Mouse (Mus musculus): ENCODE results near the gene Hnrnpc.
"Not testable (repeated sequence)": the region's sequence is repeated elsewhere in the genome, so short reads cannot be mapped to it uniquely, and the experiment has no call there.

The Hnrnpc gene

DNA sequence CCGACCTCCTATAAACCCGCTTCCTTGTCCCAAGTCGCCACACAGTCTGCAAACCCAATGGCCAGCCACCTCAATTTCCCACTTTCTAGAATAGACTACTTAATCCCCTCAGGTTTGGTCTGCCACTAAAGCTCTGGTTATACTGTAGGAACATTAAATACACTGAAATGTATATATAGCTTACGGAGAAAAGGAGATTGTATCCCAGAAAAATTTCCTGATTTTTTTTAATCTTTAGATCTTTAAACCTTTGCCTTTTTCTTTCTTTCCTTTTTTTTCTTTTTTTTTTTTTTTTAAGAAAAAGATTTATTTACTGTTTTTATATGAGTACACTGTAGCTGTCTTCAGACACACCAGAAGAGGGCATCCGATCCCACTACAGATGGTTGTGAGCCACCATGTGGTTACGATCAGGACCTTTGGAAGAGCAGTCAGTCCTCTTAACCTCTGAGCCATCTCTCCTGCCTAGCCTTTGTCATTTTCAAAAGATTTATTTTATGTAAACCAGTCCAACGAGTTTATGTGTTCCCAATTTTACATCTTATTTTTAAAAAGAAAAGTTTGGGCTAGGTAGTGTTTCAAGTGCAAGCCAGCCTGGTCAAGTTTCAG lies 953 bp upstream of the Hnrnpc start:
- in situ Hi-C loops (cut with MboI, MseI) = no loop called here

DNA sequence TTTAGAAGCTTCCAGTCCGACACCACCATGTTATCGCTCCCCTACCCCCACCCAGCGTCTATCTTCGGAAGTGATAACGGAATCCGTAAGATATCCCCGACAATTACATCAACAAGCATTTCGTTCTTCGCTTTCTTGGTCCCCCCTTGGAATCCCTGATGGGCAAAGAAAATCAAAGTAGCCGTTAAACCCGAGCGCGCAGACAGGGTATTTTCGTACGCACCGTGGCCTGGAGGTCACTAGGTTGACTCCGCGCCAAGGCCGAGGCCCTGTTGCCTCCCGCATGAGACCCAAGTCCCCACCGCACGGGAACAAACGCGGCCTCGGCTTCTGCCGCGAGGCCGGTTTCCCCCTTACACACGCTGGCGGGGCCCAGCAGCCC lies 363 bp downstream of the Hnrnpc start:
- in situ Hi-C loops (cut with MboI, MseI) = no loop called here

DNA sequence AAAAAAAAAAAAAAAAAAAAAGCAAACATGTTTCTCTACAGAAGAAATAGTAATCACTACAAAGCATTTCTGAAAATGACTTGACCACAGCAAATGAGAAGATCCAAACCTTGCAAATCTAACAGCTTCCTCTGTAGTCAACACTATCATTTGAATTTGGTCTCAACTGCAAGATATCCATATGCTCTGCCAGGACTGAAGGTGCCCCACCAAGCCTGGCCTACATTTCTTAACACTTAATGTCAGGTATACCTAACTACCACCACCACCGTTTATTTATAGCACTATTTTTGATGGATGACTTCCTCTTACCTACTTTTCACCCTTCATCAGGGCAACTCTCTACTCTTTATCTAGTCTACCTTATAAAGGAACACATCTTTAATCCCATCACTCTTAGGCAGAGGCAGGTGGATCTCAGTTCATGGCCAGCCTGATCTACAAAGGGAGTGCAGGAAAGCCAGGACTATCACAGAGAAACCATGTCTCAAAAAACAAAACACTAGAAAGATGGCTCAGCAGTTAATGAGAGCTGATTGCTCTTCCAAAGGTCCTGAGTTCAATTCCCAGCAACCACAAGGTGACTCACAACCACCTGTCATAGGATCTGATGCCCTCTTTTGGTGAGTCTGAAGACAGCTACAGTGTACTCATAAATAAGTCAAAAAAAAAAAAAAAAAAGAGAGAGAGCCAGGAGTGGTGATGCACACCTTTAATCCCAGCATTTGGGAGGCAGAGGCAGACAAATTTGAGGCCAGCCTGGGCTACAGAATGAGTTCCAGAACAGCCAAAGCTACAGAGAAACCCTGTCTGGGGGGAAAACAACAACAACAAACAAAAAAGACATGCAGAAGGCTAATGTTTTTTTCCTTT lies 2.3 kb downstream of the Hnrnpc start:
- in situ Hi-C loops (cut with MboI, MseI) = no loop called here

DNA sequence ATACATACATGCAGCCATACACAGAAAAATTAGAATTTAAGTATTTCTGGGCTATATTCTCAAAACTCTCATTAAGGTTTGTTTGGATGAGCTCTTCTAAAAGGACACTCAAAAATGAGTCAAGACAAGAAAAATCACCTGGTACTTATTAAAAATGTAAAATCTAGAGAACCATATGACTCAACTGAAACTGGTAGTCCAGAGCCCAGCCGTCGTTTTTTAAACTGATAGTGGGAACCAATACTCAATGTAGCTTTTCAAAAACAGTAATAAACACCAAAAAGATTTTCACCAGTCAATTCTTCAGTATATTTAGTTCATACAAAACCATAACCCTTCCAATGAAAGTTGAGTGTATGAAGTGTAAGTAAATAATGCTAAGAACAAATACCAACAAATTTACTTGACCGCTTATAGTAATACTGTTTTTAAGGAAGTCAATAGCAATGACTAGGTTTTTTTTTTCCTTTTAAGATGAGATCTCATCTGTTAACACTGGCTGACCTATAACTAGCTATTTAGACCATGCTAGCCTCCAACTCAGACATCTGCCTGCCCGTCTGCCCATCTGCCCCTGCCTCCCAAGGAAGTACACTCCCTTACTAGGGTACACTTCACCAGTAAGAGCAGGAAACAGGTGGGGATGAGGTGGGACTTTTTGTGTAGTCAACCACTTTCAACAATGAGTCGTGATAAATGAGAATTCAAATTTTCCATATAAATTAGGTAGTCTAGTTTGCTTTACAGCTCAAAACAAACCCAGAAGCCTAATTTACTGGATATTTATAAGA lies 3.5 kb downstream of the Hnrnpc start:
- in situ Hi-C loops (cut with MboI, MseI) = no loop called here

DNA sequence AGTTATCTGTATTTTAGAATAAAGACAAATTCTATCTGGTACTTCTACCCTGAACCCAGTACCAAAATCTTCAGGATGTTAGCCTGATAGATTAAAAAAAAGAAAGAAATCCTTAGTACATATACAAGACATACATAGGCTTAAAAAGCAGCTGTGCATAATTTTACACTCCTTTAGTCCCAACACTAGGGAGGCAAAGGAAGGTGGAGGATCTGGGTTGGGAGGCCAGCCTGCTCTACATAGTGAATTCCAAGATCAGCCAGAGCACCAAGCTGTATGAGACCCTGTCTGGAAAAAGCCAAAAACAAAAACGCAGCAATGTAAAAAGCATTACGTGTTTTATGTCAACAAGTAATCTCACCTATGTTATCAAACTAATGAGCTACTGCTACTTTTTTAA lies 4.3 kb downstream of the Hnrnpc start:
- in situ Hi-C loops (cut with MboI, MseI) = no loop called here

DNA sequence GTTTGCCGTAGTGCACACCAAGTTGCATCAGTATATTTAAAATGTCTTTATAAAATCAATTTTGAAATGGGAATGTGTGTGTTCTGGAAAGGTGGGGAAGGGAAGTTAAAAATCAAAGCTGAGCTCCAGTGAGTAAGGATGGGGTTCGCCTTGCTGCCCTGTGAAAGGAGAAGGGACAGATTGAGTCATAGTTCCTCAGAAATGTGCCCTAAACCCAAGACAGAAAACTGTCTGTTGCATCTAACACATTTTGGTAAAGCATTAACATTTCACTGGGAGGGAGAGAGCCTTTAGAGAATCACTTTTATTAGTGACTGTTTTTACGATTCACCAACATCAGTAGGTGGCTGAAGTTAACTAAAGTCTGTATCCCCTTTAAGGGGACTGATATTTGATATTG lies 5.4 kb downstream of the Hnrnpc start:
- in situ Hi-C loops (cut with MboI, MseI) = not testable (repeated sequence)

GRCm38 (mm10) chr14:52097191-52097590 lies 6.6 kb downstream of the Hnrnpc start:
- in situ Hi-C loops (cut with MboI, MseI) = not testable (repeated sequence)

DNA sequence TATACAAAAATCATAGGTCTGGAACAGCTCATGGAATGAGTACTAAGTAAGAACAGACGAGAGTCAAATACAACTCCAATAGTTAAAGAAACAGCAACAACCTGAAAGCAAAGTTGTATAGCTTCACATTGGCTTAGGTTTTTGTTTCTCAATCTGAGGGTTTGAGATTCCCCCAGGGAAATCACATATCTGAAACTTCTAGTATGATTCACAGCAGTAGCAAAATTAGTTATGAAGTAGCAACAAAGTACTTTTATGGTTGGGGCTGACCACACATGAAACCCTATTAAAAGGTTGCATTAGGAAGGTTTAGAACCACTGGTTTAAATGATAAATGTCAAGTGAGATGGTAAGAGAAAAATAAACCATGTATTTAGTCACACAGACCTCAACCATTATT lies 9.3 kb downstream of the Hnrnpc start:
- in situ Hi-C loops (cut with MboI, MseI) = no loop called here

GRCm38 (mm10) chr14:52083083-52083482 lies 20.7 kb downstream of the Hnrnpc start:
- in situ Hi-C loops (cut with MboI, MseI) = no loop called here

DNA sequence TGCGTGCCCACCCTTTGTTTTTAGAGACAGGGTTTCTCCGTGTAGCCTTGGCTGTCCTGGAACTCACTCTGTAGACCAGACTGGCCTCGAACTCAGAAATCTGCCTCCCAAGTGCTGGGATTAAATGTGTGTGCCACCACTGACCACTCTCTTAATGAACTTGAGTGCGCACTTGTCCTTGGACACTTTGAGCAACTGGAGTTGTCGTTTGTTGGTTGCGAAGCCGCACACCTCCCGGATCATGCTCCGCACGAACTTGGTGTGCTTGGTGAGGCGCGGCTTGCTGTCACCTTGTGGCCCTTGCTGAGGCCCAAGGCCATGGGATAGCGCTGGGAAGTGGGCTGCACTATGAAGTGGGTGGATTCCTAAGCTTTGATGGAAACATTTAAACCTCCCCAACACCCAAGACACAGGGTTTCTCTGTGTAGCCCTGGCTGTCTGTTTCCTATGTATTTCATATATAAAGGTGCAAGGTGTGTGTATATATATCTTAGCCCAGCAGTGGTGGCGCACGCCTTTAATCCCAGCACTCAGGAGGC lies 32.2 kb downstream of the Hnrnpc start:
- in situ Hi-C loops (cut with MboI, MseI) = no loop called here

- in situ Hi-C loops (cut with MboI, MseI) = no loop called here
These were observed 37.7 kb downstream of the Hnrnpc start for GRCm38 (mm10) chr14:52066135-52066534.

- in situ Hi-C loops (cut with MboI, MseI) = no loop called here
These were observed 42.0 kb downstream of the Hnrnpc start for GRCm38 (mm10) chr14:52061798-52062197.

DNA sequence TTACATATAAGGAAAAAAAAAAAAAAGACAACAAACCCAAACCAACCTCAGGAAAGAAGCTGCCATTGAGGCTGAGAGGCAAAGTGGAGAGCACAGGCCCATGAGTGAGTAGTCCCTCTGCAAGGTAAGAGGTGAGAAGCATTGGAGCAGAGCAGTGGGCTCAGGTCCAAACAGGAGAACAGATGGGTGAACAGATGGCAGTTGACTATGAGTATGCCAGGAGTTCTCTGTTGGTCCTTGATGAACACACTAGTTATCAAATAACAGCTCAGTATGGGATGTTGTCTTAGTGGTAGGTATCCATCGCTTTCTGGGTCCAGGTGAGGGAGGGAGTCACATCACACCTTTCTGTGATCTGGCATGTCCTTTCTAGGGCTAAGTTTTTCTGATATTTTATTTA lies 43.0 kb downstream of the Hnrnpc start:
- in situ Hi-C loops (cut with MboI, MseI) = no loop called here

DNA sequence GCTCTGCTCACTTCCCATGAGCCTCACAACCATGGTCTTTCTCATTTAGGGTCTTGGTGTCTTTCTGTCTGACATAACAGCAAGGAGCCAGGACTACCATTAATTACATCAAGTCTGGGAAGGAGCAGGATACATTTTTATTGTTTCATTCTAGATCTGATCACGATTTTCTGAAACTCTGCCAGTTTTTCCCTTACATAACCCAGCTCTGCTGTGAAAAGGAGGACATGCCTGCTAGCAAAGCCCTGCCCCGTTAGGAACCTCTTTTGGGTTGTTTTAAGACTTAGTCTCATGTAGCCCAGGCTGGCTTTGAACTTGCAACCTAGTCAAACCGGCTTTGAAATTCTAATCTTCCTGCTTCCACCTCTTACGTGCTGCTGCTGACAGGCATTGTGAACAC lies 43.8 kb downstream of the Hnrnpc start:
- in situ Hi-C loops (cut with MboI, MseI) = no loop called here

GRCm38 (mm10) chr14:52052720-52053119 lies 51.1 kb downstream of the Hnrnpc start:
- in situ Hi-C loops (cut with MboI, MseI) = not testable (repeated sequence)

DNA sequence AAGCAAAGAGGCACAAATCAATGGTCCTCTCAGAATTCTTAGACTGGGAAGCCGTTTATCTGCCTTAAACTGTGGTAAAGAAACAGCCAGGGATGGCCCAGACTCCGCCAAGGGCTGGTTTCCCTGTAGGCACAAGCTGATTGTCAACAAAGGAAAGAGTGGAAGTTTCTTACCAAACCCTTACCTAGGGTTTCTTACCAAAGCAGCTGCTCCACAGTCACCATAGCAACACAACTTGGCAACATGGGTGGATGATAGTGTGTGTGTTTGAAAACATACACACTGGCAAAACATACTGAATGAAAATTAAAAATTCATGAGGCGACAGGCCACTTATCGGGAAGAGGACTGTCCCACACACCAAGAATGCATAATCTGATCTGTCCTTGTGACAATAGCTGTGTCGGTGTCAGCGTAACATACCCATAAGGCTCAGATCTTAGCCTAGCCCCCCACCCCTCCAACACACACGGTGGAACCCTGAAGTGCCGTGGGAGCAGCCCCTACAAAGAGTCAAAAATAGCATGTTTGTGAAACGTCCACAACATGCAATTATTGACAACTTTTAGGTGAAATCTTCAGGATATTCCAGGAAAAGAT lies 57.8 kb downstream of the Hnrnpc start:
- in situ Hi-C loops (cut with MboI, MseI) = loop anchor here (5.0 kb wide), 1 partner anchor 86 kb away; no protein-coding TSS in a partner anchor

DNA sequence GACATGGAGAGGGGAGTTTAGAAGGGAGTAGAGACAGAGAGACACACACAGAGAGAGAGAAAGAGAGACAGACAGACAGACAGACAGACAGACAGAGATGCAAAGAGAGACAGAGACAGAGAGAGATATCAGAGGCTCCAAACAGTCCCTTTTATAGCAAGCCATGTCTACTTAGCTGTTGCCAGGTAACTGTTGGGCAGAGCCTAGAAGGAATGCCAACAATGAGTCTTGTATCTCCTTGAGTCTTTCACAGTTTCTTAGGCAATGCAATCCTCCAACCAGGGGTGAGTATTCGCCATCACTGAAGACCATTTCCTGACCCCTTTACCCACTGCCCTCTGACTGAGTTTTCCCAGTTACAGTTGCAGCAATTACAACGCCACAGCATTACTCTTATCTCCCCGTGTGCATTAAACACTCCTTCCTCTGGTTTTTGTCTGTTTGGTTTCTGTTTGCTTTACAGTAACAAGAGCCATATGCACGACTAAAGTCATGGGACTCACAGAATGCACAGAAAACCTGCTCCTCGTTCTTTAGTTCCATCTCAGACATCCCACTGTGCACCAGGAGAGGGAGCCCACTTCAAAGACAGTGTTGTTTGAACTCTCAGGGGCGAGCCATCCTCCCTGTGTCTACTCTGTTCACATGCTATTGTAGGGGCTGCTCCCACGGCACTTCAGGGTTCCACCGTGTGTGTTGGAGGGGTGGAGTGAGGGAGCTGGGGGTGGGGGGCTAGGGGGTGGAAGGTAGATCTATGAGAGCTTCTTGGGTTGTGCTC lies 58.7 kb downstream of the Hnrnpc start:
- in situ Hi-C loops (cut with MboI, MseI) = loop anchor here (5.0 kb wide), 1 partner anchor 87 kb away; no protein-coding TSS in a partner anchor

- in situ Hi-C loops (cut with MboI, MseI) = no loop called here
These were observed 60.4 kb downstream of the Hnrnpc start for GRCm38 (mm10) chr14:52043446-52043845.

DNA sequence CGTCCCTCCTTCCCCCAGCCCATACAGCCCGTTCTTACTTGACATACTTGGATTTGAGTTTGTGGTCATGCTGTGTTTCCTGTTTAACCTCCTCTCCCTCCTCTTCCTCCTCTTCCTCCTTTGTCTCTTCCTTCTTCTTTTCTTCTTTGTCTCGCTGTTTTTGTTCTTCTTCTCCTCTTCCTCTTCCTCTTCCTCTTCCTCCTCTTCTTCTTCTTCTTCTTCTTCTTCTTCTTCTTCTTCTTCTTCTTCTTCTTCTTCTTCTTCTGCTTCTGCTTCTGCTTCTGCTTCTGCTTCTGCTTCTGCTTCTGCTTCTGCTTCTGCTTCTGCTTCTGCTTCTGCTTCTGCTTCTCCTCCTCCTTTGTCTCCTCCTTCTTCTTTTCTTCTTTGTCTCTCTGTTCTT lies 61.5 kb downstream of the Hnrnpc start, which contains the start of gene Olfr221:
Olfr221 (minus strand) TSS at position 101 of the 400 bp plus-strand sequence.
- in situ Hi-C loops (cut with MboI, MseI) = not testable (repeated sequence)

GRCm38 (mm10) chr14:52039332-52039731 lies 64.5 kb downstream of the Hnrnpc start:
- in situ Hi-C loops (cut with MboI, MseI) = no loop called here

DNA sequence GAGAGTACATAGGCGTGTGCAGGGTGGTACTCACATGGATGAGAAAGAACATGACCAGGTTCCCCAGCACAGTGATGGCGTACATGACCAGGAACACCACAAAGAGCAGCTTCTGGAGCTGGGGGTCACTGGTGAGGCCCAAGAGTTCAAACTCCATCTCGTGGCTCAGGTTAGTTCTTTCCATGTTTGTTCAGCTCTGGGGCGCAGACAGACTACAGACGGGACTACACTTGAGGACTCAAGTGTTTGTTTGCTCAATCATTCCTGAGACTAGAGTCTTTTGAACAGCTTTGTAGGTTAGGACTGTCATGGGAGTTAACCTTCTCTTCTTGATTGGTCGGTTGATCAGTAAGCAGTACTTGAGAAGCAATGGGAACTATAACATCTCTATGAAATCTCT lies 67.9 kb downstream of the Hnrnpc start:
- in situ Hi-C loops (cut with MboI, MseI) = no loop called here

Measured in regulatory T cell (primary cell).